23 mouse cellular contexts compared by ENCODE assay signal in genomic region chr1:43426993-43427535, GRCm38 (mm10). TPM values are rescaled to one million over a fixed set of nuclear protein-coding genes. Genes with fewer than 3 reads are reported as not detected.
DNase-seq lines count a peak whose midpoint lies in the region; ATAC-seq and TF ChIP-seq lines count a peak whose summit lies in the region.
"Had no signal": no experiment of that assay in that cellular context is flagged by ENCODE, and none has a peak within 500 bp of the region (broad histone marks: within the 10 kb centered on the region; RNA-seq: fewer than 3 reads in every experiment).

No protein-coding gene starts in this region.

- intact Hi-C loops in gastrocnemius, postnatal 14 days (cut with DNase I; ENCODE audit: low total_unique reads), result no loop called here
- intact Hi-C loops in heart, postnatal 14 days (cut with DNase I), result loop anchor here (5.0 kb wide), 1 partner anchor 125 kb away; no protein-coding TSS in a partner anchor

- peak overlapping the region; percentile 55 for H3K4me2 ChIP-seq in heart, embryonic 13.5 days
- H3K4me2 ChIP-seq in CH12.LX (ENCODE audit: insufficient read depth, low read depth, poor library complexity, severe bottlenecking) (no peak overlapping the region), myocyte (ENCODE audit: low read depth) (peak overlapping the region; percentile 55)
- H3K4me2 ChIP-seq: limb, embryonic 15.5 days; lung, embryonic 14.5 days; midbrain, embryonic 13.5 days had no signal

- no peak for ATAC-seq in heart, embryonic 13.5 days (ENCODE audit: extremely low read depth, insufficient number of reproducible peaks, low FRiP score, low TSS enrichment)
- ATAC-seq: activated CD4-positive, CD25-positive, alpha-beta regulatory T cell, adult 4 months; intestine, embryonic 16.5 days; midbrain, embryonic 13.5 days had no signal

- H3K9me3 ChIP-seq in heart, embryonic 13.5 days, result no peaks in the 10 kb centered on the region
- H3K9me3 ChIP-seq in CH12.LX (replicated peaks; ENCODE audit: low read length), result no peaks in the 10 kb centered on the region
- H3K9me3 ChIP-seq: hindbrain, embryonic 10.5 days; limb, embryonic 15.5 days; midbrain, embryonic 13.5 days had no signal

- dilution Hi-C loops in CH12.LX (cut with MboI; ENCODE audit: extremely low pct_ligation_motif_present, extremely low pct_unique_long_range_greater_than_20kb, low sequenced_read_pairs), result no loop called here

- WGBS in heart, embryonic 13.5 days, result 49% methylated on average over 6 of the region's 6 CpGs

- H3ac ChIP-seq in myocyte (ENCODE audit: control insufficient read depth, insufficient read length), result no peak overlapping the region

- H3K4me1 ChIP-seq in heart, embryonic 13.5 days, result peaks cover 24% of the 10 kb centered on the region
- H3K4me1 ChIP-seq in CH12.LX (ENCODE audit: control insufficient read depth in 1 of 2, insufficient read depth in 2 of 2), result peaks cover 4 to 8% of the 10 kb centered on the region in 2 experiments; a peak in 2 of 4 replicates
- H3K4me1 ChIP-seq: hindbrain, embryonic 10.5 days; midbrain, embryonic 13.5 days had no signal

- H3K36me3 ChIP-seq in heart, embryonic 13.5 days, result no peaks in the 10 kb centered on the region
- H3K36me3 ChIP-seq in CH12.LX (replicated peaks in 1 of 2; ENCODE audit: control insufficient read depth in 1 of 2, insufficient read depth in 1 of 2, low read length in 1 of 2) (no peaks in the 10 kb centered on the region), myocyte (ENCODE audit: control insufficient read depth, insufficient read depth) (no peaks in the 10 kb centered on the region)
- H3K36me3 ChIP-seq: hindbrain, embryonic 10.5 days; limb, embryonic 15.5 days; midbrain, embryonic 13.5 days had no signal

- no peaks in the 10 kb centered on the region for H3K79me2 ChIP-seq in CH12.LX (replicated peaks; ENCODE audit: control insufficient read depth, extremely low read depth, insufficient read depth, poor library complexity, severe bottlenecking)
- no peaks in the 10 kb centered on the region for H3K79me2 ChIP-seq in myocyte (ENCODE audit: control insufficient read depth, insufficient read depth)

- TF ChIP-seq POLR2A in CH12.LX (IDR thresholded peaks at IDR 0.05; ENCODE audit: low read depth, low read length) (no peak), myocyte (IDR thresholded peaks at IDR 0.05; ENCODE audit: insufficient read length, low read depth) (no peak)

- no peak for TF ChIP-seq CTCF in CH12.LX (conservative IDR thresholded peaks at IDR 0.05 in 1 of 2, IDR thresholded peaks at IDR 0.05 in 1 of 2; ENCODE audit: low read depth in 2 of 2, low read length in 2 of 2)

- DNase-seq in gastrocnemius, adult 18-20 months (ENCODE audit: low spot score), result peak; percentile 20
- DNase-seq in gastrocnemius, postnatal 14 days, result no peak
- no peak for DNase-seq in heart, postnatal 14 days
- DNase-seq in CH12.LX (ENCODE audit: extremely low read depth), result no peak
- no peak for DNase-seq in thymus, postnatal 4 days
- DNase-seq: adrenal gland, adult 8-10 months; B cell, adult 2 months; cerebellum, adult 18-20 months; kidney, adult 9 months; kidney, postnatal 14 days; left cerebral cortex, postnatal 4 days; right cerebral cortex, postnatal 14 days; spleen, adult 18-20 months had no signal

- in situ Hi-C loops in CH12.LX (cut with MboI; ENCODE audit: low pct_ligation_motif_present, low pct_unique_long_range_greater_than_20kb, low sequenced_read_pairs), result no loop called here

- H3K27me3 ChIP-seq in heart, embryonic 13.5 days (replicated peaks), result no peaks in the 10 kb centered on the region
- H3K27me3 ChIP-seq in CH12.LX (replicated peaks), result no peaks in the 10 kb centered on the region
- no peaks in the 10 kb centered on the region for H3K27me3 ChIP-seq in myocyte (ENCODE audit: control insufficient read depth, insufficient read depth, insufficient read length)
- H3K27me3 ChIP-seq: limb, embryonic 15.5 days; megakaryocyte, embryonic 14.5 days; midbrain, embryonic 13.5 days had no signal

- H3K27ac ChIP-seq in heart, embryonic 13.5 days (replicated peaks), result peak overlapping the region; percentile 74
- H3K27ac ChIP-seq in CH12.LX (ENCODE audit: insufficient read depth, low read depth), result no peak overlapping the region
- H3K27ac ChIP-seq: hindbrain, embryonic 10.5 days; limb, embryonic 15.5 days; liver, embryonic 14.5 days; midbrain, embryonic 13.5 days had no signal

- H3K4me3 ChIP-seq in heart, embryonic 13.5 days, result no peak overlapping the region
- H3K4me3 ChIP-seq in CH12.LX (replicated peaks in 1 of 3; ENCODE audit: low read depth in 2 of 3, low read length in 2 of 3, poor library complexity in 1 of 3) (no peak overlapping the region), myocyte (no peak overlapping the region)
- H3K4me3 ChIP-seq: hindbrain, embryonic 10.5 days; limb, embryonic 15.5 days; megakaryocyte, embryonic 14.5 days; midbrain, embryonic 13.5 days had no signal

- no peak for TF ChIP-seq EP300 in CH12.LX (IDR thresholded peaks at IDR 0.05; ENCODE audit: low read length)

- no peak overlapping the region; the same call in 1 of the 2 replicates for H3K9ac ChIP-seq in heart, embryonic 13.5 days
- no peak overlapping the region for H3K9ac ChIP-seq in CH12.LX (ENCODE audit: insufficient read depth, low read depth)
- H3K9ac ChIP-seq: limb, embryonic 15.5 days; liver, embryonic 14.5 days; lung, embryonic 14.5 days; midbrain, embryonic 13.5 days had no signal

- TF ChIP-seq RAD21 in CH12.LX (IDR thresholded peaks at IDR 0.05; ENCODE audit: low read depth, low read length), result no peak

TF ChIP-seq in CH12.LX, 34 proteins besides CTCF, POLR2A, EP300 and RAD21:
- TF ChIP-seq HCFC1 (IDR thresholded peaks at IDR 0.05; ENCODE audit: low read depth, low read length) (no peak), NRF1 (IDR thresholded peaks at IDR 0.05; ENCODE audit: low read depth, low read length) (no peak), IRF4 (IDR thresholded peaks at IDR 0.05; ENCODE audit: low read depth, low read length) (peak; percentile 86)

TF ChIP-seq in myocyte, 11 proteins besides CTCF, POLR2A, EP300 and RAD21:
- TF ChIP-seq CEBPB (IDR thresholded peaks at IDR 0.05; ENCODE audit: insufficient read depth, poor library complexity, severe bottlenecking) (no peak), MYOD1 (IDR thresholded peaks at IDR 0.05; ENCODE audit: control insufficient read depth in 1 of 3, insufficient read length in 2 of 3, low read depth in 2 of 3) (peak in 2 of 3 experiments; percentile 5 to 54), TCF3 (IDR thresholded peaks at IDR 0.05; ENCODE audit: insufficient read length, low read depth) (no peak), USF1 (IDR thresholded peaks at IDR 0.05; ENCODE audit: low read depth) (no peak)
TF ChIP-seq in myocyte: peak in this region for 1.

RNA-seq across cellular contexts. Expression of gene Nck2, which starts 17.3 kb away (rescaled TPM):
- 10 to 100 TPM; 17.2 to 17.8 TPM for total RNA-seq in gastrocnemius, adult 18-20 months (2021)
- total RNA-seq in gastrocnemius, postnatal 14 days (2021), result 10 to 100 TPM; 18.6 to 24.1 TPM
- polyA plus RNA-seq in heart, embryonic 13.5 days (2015; fragmentation: Nextera tagmentation; extraction: Ambion mirVana), result 24.2 and 24.8 TPM in 2 replicates
- total RNA-seq in heart, postnatal 14 days (2021), result 10 to 100 TPM; 21.0 to 22.4 TPM
- 6.4 and 7.6 TPM in 2 replicates for total RNA-seq in CH12.LX (2012; rRNA removed)
- total RNA-seq in CH12.LX (2014; rRNA removed), result 4.4 and 5.2 TPM in 2 replicates
- 4.6 and 6.8 TPM in 2 replicates for polyA plus RNA-seq in CH12.LX (2012; ENCODE audit: insufficient read length, low read depth)
- polyA plus RNA-seq in myocyte (2012; fragmentation: generic; extraction: Trizol), result 18.4 TPM
